Mouse (Mus musculus): ENCODE results near the gene Tmem132c.

The Tmem132c gene

DNA sequence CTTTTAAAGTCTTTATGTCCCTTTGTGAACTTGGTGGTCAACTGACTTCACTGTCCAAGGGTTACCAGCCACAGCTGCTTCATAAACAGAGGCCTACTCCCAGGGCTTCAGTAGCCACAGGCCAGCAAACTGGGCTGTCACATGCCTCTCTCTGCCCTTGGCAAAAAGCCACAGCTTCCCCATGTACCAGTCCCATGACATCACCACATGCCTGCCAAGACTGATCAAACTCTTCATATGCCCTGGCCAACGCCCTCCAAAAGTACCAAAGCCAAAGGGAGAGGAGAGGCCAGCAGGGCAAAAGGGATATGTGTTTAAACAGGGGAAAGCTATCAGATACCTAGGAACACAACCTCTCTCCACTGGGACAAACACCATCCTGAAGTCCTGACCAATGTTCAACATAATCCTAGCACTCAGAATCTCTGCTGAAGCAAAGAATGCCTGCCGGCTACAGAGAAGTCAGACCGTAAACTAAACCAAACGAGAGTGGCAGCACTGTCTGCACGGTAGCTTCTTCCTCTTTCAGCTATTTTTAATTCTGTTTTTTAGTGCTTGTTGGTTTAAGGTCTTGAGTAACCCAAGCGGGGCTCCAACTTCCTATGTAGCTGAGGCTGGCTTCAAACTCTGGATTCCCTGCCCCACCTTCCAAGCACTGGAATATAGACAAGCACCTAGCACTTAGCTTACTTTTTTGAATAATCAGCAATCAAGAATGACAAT is 369.3 kb downstream of the Tmem132c start:
- TF ChIP-seq NANOG (IDR thresholded peaks at IDR 0.05; ENCODE audit: borderline replicate concordance, low read length) (no peak), POU5F1 (IDR thresholded peaks at IDR 0.05; ENCODE audit: borderline replicate concordance, low read length) (no peak), CTCF (conservative IDR thresholded peaks at IDR 0.05; ENCODE audit: low read length) (no peak)
- H3K36me3 ChIP-seq (ENCODE audit: insufficient read depth, low read length): peaks cover 81% of the 10 kb centered on the region
- H3K9me3 ChIP-seq (ENCODE audit: low read length): no peaks in the 10 kb centered on the region
- H3K4me1 ChIP-seq (replicated peaks; ENCODE audit: low read depth, low read length): peaks cover 73% of the 10 kb centered on the region
- no peak overlapping the region for H3K4me3 ChIP-seq (replicated peaks; ENCODE audit: low read length)
- H3K27me3 ChIP-seq (ENCODE audit: insufficient read depth, low read length): no peaks in the 10 kb centered on the region

DNA sequence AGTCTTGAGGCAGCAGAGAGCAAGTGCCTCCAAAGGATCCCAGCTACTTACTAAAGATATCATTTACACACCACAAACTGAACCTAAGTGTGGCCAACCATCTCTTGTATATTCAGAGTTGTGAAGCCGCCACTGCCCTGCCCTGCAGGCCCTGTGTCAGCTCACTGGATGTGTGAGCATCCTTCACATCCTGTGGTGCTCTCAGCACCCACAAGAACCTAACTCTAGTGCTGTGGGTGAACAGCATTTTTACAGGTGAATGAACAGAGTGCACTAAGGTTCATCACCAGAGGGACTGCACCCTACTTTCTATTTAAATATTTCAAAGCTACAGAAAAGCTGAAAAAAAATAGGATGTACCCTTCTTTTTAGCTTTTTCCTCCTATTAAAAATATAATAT is 370.3 kb downstream of the Tmem132c start:
- Histone ChIP-seq H3K4me3 (replicated peaks; ENCODE audit: low read length) (no peak overlapping the region), H3K36me3 (ENCODE audit: insufficient read depth, low read length) (peaks cover 73% of the 10 kb centered on the region), H3K27me3 (ENCODE audit: insufficient read depth, low read length) (no peaks in the 10 kb centered on the region), H3K9me3 (ENCODE audit: low read length) (no peaks in the 10 kb centered on the region), H3K4me1 (replicated peaks; ENCODE audit: low read depth, low read length) (peaks cover 76% of the 10 kb centered on the region)
- TF ChIP-seq POU5F1 (IDR thresholded peaks at IDR 0.05; ENCODE audit: borderline replicate concordance, low read length): no peak
- TF ChIP-seq NANOG (IDR thresholded peaks at IDR 0.05; ENCODE audit: borderline replicate concordance, low read length): no peak
- no peak for TF ChIP-seq CTCF (conservative IDR thresholded peaks at IDR 0.05; ENCODE audit: low read length)

DNA sequence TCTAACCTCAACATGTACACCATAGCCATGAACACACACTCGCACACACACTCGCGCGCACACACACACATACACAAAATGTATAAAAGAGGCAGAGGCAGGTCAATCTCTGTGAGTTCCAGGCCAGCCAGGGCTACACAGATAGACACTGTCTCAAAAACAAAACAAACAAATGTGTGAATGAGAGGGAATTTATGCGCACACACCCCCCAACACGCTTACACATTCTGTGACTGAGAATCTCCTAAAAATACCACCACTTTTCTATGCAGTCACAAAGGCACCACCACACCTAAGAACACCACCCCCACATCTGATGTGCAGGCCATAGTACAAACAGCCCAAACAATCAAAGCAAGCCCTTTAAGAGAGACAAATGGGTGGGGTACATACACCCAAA is 370.8 kb downstream of the Tmem132c start:
- Histone ChIP-seq H3K4me3 (replicated peaks; ENCODE audit: low read length) (no peak overlapping the region), H3K27me3 (ENCODE audit: insufficient read depth, low read length) (no peaks in the 10 kb centered on the region), H3K9me3 (ENCODE audit: low read length) (no peaks in the 10 kb centered on the region), H3K36me3 (ENCODE audit: insufficient read depth, low read length) (peaks cover 68% of the 10 kb centered on the region), H3K4me1 (replicated peaks; ENCODE audit: low read depth, low read length) (peaks cover 76% of the 10 kb centered on the region)
- no peak for TF ChIP-seq POU5F1 (IDR thresholded peaks at IDR 0.05; ENCODE audit: borderline replicate concordance, low read length)
- TF ChIP-seq CTCF (conservative IDR thresholded peaks at IDR 0.05; ENCODE audit: low read length): no peak

Measured in E14TG2a.4 (cell line).